Mouse (Mus musculus): ENCODE results near the gene Pyy.

DNA sequence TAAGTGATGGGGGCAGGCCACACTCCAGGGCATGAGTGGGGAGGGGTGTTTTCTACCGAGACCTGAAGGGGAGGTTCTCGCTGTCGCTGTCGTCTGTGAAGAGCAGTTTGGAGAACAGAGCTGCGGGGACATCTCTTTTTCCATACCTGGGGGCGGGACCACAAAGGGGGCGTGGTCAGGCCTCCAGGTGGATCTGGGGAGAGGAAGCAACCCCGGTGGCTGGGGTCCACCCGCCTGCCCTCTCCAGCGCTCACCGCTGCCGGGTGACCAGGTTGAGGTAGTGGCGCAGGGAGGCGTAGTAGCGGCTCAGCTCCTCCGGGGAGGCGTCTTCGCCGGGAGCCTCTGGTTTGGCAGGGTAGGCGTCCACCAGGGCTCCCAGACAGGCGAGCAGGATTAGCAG lies 721 bp downstream of the Pyy start:
- TF ChIP-seq POLR2A (IDR thresholded peaks at IDR 0.05; ENCODE audit: borderline replicate concordance, extremely low read depth, insufficient read depth, insufficient read length, poor library complexity, severe bottlenecking), result no peak
- TF ChIP-seq CTCF (IDR thresholded peaks at IDR 0.05; ENCODE audit: borderline replicate concordance, extremely low read depth, insufficient read depth, insufficient read length), result no peak
